Mouse (Mus musculus): Measurements from ENCODE around the gene Tspoap1. TPM values are rescaled to one million over a fixed set of nuclear protein-coding genes. Genes with fewer than 3 reads are reported as not detected.

Gene Tspoap1
- polyA plus RNA-seq, 1 experiment: not detected

GRCm38 (mm10) chr11:87736647-87737134 is 23.6 kb upstream of the Tspoap1 start:
- Histone ChIP-seq H3K4me1 (ENCODE audit: control insufficient read depth, insufficient read depth, low read length) (0 out of 2 replicates have a peak, but pooled peaks cover 3% of the 10 kb centered on the region), H3K27ac (ENCODE audit: insufficient read depth, low read depth, low read length) (no peak overlapping the region), H3K4me3 (ENCODE audit: insufficient read depth, low read depth, low read length) (peak overlapping the region; percentile 86)
- under 1% methylated on average over 31 of the region's 31 CpGs for WGBS
- no peak for TF ChIP-seq CTCF (IDR thresholded peaks at IDR 0.05; ENCODE audit: insufficient read depth, low read depth, low read length)
- no peak for TF ChIP-seq POLR2A (IDR thresholded peaks at IDR 0.05; ENCODE audit: insufficient read depth, low read depth, low read length)

DNA sequence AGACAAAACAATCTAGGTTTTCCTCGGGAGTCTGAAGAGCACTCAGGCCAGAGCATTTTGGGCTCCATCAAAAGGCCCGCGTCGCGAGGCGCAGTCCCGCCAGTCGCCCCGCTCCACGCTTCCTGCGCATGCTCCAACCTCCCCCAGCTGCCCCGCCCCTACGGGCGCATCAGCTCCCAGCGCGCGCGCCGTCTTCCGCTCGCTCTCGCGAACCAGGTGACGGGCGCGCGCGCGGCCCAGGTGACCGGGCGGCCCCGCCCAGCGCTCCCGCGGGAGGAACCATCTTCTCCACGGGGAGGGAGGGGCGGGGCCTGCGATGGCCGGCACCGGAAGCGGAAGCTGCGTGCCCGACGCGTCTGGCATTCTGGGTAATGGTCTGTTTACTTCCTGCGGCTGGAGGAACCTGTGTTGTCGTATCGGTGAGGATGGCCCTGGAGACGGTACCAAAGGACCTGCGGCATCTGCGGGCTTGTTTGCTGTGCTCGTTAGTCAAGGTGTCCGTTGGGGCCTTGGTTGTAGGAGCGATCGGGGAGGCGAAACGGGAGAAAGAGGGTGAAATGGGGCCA is 23.1 kb upstream of the Tspoap1 start, which contains the start of gene Supt4a:
Gene Supt4a, plus strand, starts transcription at position 378 of the 566 bp plus-strand sequence.
- under 1% methylated on average over 57 of the region's 57 CpGs for WGBS
- H3K4me1 ChIP-seq (ENCODE audit: control insufficient read depth, insufficient read depth, low read length): 0 out of 2 replicates have a peak, but pooled peaks cover 3% of the 10 kb centered on the region
- peak within 1 kb of the TSS; percentile 29; the same call in 1 of the 2 replicates for H3K27ac ChIP-seq (ENCODE audit: insufficient read depth, low read depth, low read length)
- TF ChIP-seq POLR2A (IDR thresholded peaks at IDR 0.05; ENCODE audit: insufficient read depth, low read depth, low read length) (peak; percentile 42), CTCF (IDR thresholded peaks at IDR 0.05; ENCODE audit: insufficient read depth, low read depth, low read length) (no peak)
- peak within 1 kb of the TSS; percentile 86 for H3K4me3 ChIP-seq (ENCODE audit: insufficient read depth, low read depth, low read length)

- WGBS: 96% methylated on average over 3 of the region's 3 CpGs
- TF ChIP-seq POLR2A (IDR thresholded peaks at IDR 0.05; ENCODE audit: insufficient read depth, low read depth, low read length) (no peak), CTCF (IDR thresholded peaks at IDR 0.05; ENCODE audit: insufficient read depth, low read depth, low read length) (no peak)
- Histone ChIP-seq H3K4me1 (ENCODE audit: control insufficient read depth, insufficient read depth, low read length) (no peaks in the 10 kb centered on the region), H3K4me3 (ENCODE audit: insufficient read depth, low read depth, low read length) (no peak overlapping the region), H3K27ac (ENCODE audit: insufficient read depth, low read depth, low read length) (no peak overlapping the region)
Observed at GRCm38 (mm10) chr11:87743691-87744090, 16.6 kb upstream of the Tspoap1 start.

DNA sequence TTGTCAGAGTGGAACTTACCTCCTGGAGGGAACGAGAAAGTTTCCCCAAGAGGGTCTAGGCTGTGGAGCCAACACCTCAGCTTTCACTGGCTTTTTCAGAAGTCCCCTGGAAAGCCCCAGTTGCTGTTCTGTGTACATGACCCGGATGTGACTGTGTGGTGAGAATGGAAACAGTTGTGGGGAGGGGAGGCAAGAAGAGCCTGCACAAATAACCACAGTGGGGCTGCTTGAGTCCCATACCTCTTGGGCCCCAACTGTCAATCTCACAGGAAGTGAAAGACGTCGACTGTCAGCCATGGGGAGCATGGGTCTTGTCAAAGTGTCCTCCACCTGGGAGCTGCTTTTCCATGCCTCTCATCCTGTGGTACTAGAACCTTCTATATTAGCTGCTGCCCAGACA is 15.4 kb upstream of the Tspoap1 start:
- Histone ChIP-seq H3K4me3 (ENCODE audit: insufficient read depth, low read depth, low read length) (no peak overlapping the region), H3K27ac (ENCODE audit: insufficient read depth, low read depth, low read length) (no peak overlapping the region), H3K4me1 (ENCODE audit: control insufficient read depth, insufficient read depth, low read length) (no peaks in the 10 kb centered on the region)
- WGBS: 79% methylated on average over 4 of the region's 4 CpGs
- TF ChIP-seq CTCF (IDR thresholded peaks at IDR 0.05; ENCODE audit: insufficient read depth, low read depth, low read length) (no peak), POLR2A (IDR thresholded peaks at IDR 0.05; ENCODE audit: insufficient read depth, low read depth, low read length) (no peak)

DNA sequence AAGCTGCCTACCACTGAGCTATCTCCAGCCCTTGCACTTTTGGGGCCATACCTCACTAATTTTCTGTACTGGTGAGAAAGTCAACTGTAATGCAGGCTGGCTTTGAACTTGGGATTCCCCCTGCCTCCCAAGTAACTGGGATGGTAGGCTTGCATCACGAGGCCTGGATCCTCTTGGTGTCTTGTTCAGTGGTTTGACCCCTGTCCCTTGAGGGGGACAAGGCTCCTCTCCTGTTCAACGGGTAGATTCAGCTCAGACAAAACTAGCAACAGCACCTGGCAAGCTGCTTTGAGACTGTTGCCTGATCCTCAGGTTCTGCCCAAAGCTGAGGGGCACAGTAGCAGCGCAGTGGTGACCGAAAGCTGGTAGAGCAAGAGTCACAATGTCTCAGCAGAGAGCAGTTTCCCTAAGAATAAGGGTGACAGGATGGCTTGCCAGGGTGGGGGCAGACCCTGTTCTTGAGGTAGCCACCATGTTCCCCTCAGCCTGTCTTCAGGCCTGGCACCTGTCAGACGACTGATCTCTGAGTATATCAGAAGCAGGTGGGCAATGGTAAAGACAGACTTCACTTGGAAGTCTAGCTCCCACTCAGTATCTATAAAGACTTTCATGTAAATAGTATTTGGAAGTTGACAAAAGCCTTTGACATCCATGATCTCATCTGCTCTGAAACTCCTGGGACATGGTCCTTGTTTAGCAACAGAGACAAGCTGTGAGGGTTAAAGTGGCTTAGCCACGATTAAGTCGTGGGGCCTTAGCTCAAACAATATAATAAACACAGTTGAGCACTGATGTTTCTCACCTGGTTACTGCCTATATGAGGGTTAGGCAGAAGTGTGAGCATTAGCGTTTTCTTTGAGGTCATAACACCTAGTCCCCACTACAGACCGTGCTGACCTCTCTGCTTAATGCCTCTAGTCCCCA is 14.4 kb upstream of the Tspoap1 start:
- 78% methylated on average over 9 of the region's 9 CpGs for WGBS
- no peak for TF ChIP-seq CTCF (IDR thresholded peaks at IDR 0.05; ENCODE audit: insufficient read depth, low read depth, low read length)
- TF ChIP-seq POLR2A (IDR thresholded peaks at IDR 0.05; ENCODE audit: insufficient read depth, low read depth, low read length): no peak
- H3K4me1 ChIP-seq (ENCODE audit: control insufficient read depth, insufficient read depth, low read length): no peaks in the 10 kb centered on the region
- H3K4me3 ChIP-seq (ENCODE audit: insufficient read depth, low read depth, low read length): no peak overlapping the region
- H3K27ac ChIP-seq (ENCODE audit: insufficient read depth, low read depth, low read length): no peak overlapping the region

GRCm38 (mm10) chr11:87747312-87747711 is 13.0 kb upstream of the Tspoap1 start:
- no peak for TF ChIP-seq POLR2A (IDR thresholded peaks at IDR 0.05; ENCODE audit: insufficient read depth, low read depth, low read length)
- H3K4me3 ChIP-seq (ENCODE audit: insufficient read depth, low read depth, low read length): no peak overlapping the region
- no peaks in the 10 kb centered on the region for H3K4me1 ChIP-seq (ENCODE audit: control insufficient read depth, insufficient read depth, low read length)
- WGBS: 89% methylated on average over 5 of the region's 5 CpGs
- H3K27ac ChIP-seq (ENCODE audit: insufficient read depth, low read depth, low read length): no peak overlapping the region

- no peak overlapping the region for H3K27ac ChIP-seq (ENCODE audit: insufficient read depth, low read depth, low read length)
- no peak overlapping the region for H3K4me3 ChIP-seq (ENCODE audit: insufficient read depth, low read depth, low read length)
- H3K4me1 ChIP-seq (ENCODE audit: control insufficient read depth, insufficient read depth, low read length): no peaks in the 10 kb centered on the region
- TF ChIP-seq POLR2A (IDR thresholded peaks at IDR 0.05; ENCODE audit: insufficient read depth, low read depth, low read length) (no peak), CTCF (IDR thresholded peaks at IDR 0.05; ENCODE audit: insufficient read depth, low read depth, low read length) (no peak)
- WGBS: 88% methylated on average over 7 of the region's 7 CpGs
Observed at GRCm38 (mm10) chr11:87747716-87748115, 12.6 kb upstream of the Tspoap1 start.

DNA sequence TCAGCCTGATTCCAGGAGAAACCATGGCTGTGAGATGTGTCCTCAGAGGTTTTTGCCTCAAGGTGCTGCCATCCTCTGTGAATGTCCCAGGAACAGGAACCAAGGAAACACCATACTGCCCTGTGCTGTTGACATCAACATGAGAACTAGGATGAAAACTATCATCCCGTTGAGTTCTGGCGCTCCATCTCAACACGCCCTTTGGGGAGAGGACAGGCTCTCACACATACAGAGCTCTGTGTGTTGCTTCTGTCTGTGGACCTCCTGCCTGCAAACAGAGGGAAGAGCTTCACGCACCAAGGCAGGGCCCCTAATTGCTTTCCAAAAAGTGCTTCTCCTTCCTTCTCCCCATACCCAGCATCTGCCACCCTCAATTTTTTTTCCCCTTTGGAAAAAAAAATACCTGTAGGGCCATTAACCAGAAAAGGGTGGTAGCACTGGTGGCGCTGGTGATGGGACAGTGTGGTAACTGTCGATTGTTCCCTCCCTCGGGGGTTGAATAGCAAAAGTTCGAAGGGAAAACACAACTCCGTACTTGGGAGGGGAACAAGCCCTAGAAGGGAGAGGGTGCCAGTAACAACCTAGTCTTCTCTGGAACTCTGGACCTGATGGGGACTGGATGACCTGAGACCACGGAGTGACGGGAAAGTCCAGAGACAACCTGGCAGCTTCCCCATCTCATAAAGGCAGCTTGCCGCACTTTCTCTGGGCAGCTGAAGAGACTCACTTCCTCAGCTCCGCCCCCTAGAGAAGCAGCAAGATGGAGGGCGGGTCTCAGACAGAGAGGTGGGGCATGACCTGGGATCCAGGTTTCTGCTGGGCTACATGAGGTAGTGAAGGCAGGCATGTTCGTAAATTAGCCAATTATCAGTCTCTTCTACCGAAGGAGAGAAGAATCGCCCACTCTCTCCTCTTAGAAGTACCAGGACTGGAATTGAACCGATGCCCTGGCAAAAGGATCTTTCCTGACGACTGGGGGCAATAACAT is 11.9 kb upstream of the Tspoap1 start:
- TF ChIP-seq CTCF (IDR thresholded peaks at IDR 0.05; ENCODE audit: insufficient read depth, low read depth, low read length) (no peak), POLR2A (IDR thresholded peaks at IDR 0.05; ENCODE audit: insufficient read depth, low read depth, low read length) (no peak)
- Histone ChIP-seq H3K4me3 (ENCODE audit: insufficient read depth, low read depth, low read length) (no peak overlapping the region), H3K27ac (ENCODE audit: insufficient read depth, low read depth, low read length) (peak overlapping the region; percentile 6; the same call in 1 of the 2 replicates), H3K4me1 (ENCODE audit: control insufficient read depth, insufficient read depth, low read length) (no peaks in the 10 kb centered on the region)
- WGBS: 40% methylated on average over 19 of the region's 19 CpGs

Measured in olfactory bulb, adult 2 months (tissue).